Mouse (Mus musculus): ENCODE data around the gene Crybg2. TPM values are rescaled to one million over a fixed set of nuclear protein-coding genes. Genes with fewer than 3 reads are reported as not detected.

Gene Crybg2
- total RNA-seq (2023) = under 1 TPM in 1 of 2 experiments, not detected in 1; 0.59 TPM

DNA sequence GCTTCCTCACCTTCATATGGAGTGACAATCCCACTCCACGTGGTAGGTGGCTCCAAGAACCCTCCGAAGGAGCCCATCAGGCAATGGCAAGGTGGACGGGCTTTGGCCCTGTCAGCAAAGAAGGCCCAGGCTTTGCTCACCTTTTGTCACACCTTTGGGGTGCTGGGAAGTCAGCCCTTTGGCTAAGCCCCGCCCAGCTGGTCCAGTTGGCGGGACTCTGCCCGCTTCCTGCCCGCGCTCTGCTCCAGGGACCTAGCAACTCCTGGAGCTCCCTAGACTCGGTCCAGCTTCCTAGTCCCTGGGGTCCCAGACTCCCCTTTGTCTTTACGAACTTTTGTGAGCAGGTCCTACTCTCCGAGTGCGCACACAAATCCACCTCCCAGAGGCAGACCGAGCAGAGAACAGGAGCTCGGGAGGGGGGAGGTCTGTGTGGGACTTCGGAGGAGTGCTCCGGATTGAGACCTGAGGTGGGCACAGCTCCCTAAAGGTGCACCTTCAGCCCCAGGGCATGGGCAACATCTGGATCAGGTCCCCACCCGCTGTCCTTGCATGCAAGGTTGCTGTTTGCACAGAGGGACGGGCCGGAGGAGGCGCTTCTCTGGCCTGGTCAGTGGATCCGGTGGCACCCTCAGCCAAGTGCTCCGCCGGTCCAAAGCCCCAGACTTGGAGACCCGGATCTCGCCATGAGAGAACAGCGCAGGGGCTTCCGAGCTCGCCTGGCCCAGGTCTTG, at the start of gene Crybg2:
TSS of gene Crybg2 (plus strand) at position 681 of the 731 bp plus-strand sequence.

DNA sequence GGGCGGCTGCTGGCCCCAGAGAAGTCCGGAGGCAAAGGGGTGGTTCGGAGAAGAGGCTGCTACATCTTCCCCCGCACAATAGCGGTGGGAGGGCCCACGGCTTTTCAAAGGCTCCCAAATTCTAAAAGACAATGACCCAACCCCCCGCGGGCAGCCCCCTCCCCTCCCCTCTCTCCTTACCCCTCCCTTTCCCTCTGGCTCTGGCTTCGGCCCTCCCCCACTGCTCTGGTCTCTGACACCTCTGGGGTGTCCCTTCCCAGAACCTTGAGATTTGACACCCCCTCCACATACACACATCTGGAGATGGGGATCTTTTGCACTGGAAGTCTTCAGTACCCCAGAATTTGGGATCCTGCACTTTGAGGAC, 41.9 kb upstream of the Crybg2 start, which contains the start of gene Lin28a:
TSS of gene Lin28a (minus strand) at position 63 of the 367 bp plus-strand sequence.

DNA sequence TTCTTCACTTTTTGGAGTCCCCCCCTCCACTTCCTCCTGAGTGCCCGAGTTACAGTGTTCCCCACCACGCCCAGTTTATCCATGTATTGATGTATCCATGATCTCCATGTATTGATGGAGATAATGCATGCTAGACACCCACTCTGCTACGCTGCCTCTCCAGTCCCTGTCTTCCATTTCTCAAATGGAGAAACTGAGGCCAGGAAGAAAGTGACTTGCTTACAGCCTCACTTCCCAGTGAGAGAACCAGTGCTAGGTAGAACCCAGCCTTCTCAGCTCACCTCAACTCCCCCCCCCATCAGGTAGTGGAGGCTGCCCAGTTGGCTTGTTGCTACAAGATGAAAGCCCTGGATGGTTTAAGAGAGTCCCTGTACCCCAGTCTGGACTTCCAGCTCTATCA, 7.1 kb upstream of the Crybg2 start, which contains the start of gene Zfp683:
TSS of gene Zfp683 (plus strand) at position 301 of the 400 bp plus-strand sequence.

DNA sequence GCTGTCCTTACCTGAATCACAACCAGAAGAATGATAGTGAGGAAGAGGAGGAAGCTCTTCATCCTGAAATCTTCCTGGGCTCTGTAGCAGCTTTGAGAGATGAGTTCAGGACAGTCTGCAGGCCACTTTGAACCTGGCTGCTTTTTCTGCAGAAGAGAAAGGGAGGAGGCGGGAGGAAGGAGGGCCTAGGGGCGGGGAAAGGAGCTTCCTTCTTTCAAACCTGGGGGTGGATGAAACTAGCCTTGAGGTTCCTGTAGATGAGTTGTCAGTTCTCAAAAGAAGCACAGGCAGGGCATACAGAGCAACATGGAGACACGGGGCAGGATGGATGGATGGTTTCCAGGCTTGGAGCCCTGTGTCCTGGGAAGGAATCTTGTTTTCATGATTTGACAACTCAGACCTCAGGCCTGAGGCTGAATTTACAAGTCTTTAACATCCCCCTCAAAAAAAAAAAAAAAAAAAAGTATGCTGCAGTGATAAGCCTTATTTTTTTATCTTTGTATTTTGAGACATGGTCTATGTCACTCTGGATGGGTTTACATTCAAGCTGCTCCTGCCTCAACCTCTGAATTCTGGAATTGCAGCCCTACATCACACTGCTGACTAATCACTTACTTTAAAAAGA, 34.4 kb downstream of the Crybg2 start, which contains the start of gene Cd52:
TSS of gene Cd52 (minus strand) at position 160 of the 625 bp plus-strand sequence.

DNA sequence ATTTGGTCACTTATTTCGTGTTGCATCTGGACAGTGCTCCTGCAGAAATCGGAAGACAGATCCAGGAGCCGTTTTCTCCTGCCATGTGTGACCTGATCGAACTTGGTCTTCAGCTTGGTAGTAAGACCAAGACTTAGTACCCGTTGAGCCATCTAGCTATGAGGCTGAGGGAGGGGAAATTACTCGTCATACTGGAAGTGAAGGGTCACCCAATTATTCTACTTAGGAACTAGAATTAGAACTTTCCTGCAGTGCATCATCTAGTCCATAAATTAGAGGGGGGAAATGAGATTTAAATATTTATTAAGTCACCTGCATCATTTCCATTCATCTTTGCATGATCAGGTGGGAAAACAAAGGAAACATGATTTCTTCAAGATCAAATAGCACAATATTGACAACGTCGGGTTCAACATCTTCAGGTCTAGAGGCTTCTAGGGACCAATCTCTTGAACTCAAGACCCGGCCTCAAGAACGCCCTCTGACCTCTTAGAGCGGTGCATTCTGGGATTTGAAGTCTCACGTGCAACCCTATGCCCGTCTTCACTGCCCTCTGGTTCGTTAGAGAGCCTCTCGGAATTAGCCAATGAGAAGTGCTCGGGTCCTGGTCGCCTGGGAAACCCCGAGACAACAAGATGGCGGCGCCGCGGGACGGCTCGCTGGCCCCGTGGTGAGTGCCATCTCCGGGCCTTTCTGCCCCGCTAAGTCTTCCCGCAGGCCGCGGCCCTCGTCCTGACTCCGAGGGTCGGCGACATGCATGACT, 41.5 kb downstream of the Crybg2 start, which contains the start of gene Ubxn11:
TSS of gene Ubxn11 (plus strand) at position 592 of the 763 bp plus-strand sequence.

DNA sequence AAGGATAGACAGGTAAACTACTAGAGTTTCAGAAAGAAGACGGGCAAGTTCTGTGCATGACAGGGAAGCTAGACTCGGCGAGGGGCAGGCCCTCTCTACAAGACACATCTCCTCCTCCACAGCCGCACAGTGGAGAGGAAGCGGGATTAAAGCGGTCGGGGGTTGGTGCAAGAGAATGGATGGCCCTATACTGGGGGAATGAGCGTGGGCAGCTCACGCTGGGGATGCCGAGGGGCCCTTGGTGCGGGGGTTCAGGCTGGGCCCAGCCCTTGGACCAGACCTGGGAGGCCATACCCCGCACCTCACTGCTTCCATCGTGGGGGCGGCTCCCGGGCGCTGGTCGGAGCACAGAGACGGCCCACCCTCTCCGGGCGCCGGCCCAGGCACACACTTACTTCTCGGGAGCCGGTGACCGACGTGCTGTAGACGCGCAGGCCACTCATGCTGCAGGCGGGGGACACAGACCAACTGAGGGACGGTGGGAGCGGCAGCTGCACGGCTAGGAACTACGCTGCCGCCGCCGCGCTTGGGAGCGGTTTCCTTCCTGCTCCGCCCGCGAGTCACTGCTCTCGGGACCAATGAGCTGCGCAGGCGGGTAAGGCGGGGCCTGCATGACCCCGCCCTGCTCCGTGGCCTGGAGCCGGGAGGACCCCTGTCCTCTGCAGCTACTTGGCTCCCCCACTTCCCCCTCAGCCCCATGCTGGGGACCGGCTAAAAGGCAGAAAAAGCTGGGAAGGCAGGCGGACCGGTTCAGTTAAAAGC, 67.8 kb downstream of the Crybg2 start, which contains the start of gene Sh3bgrl3:
TSS of gene Sh3bgrl3 (minus strand) at position 569 of the 762 bp plus-strand sequence.

Other genes with a start within 250 kb of the Crybg2 start
- 100 to 1,000 TPM; 253 to 272 TPM for gene Rps6ka1, start 173.0 kb upstream of the Crybg2 start, total RNA-seq (2023)
- 1,000 to 10,000 TPM; 1,319 to 1,440 TPM for gene Hmgn2, start 92.2 kb upstream of the Crybg2 start, total RNA-seq (2023)
- gene Dhdds, start 59.9 kb upstream of the Crybg2 start, total RNA-seq (2023) = 10 to 100 TPM; 65.1 to 68.3 TPM
- 10 to 100 TPM; 48.0 to 51.8 TPM for gene Lin28a, start 42.0 kb upstream of the Crybg2 start, total RNA-seq (2023)
- not detected for gene Zfp683, start 7.0 kb upstream of the Crybg2 start, total RNA-seq (2023)
- 1,000 to 10,000 TPM; 1,531 to 1,665 TPM for gene Cd52, start 34.3 kb downstream of the Crybg2 start, total RNA-seq (2023)
- gene Ubxn11, start 41.8 kb downstream of the Crybg2 start, total RNA-seq (2023) = 1 to 10 TPM; 5.0 to 8.1 TPM
- gene Sh3bgrl3, start 68.0 kb downstream of the Crybg2 start, total RNA-seq (2023) = 100 to 1,000 TPM; 911 to 950 TPM
- 10 to 100 TPM; 17.4 to 17.6 TPM for gene Cep85, start 126.3 kb downstream of the Crybg2 start, total RNA-seq (2023)
- gene Gm7534, start 142.2 kb downstream of the Crybg2 start, total RNA-seq (2023) = not detected
- gene Catsper4, start 166.6 kb downstream of the Crybg2 start, total RNA-seq (2023) = not detected
- gene Cnksr1, start 177.6 kb downstream of the Crybg2 start, total RNA-seq (2023) = not detected
- not detected for gene E130218I03Rik, start 182.8 kb downstream of the Crybg2 start, total RNA-seq (2023)
- 1 to 10 TPM; 5.9 to 6.1 TPM for gene Zfp593, start 184.8 kb downstream of the Crybg2 start, total RNA-seq (2023)
- gene Gm30191, start 186.1 kb downstream of the Crybg2 start, total RNA-seq (2023) = not detected
- gene Grrp1, start 193.3 kb downstream of the Crybg2 start, total RNA-seq (2023) = 1 to 10 TPM in 1 of 2 experiments, not detected in 1; 1.5 TPM
- gene Pdik1l, start 227.1 kb downstream of the Crybg2 start, total RNA-seq (2023) = 10 to 100 TPM; 15.1 to 17.7 TPM